Mouse (Mus musculus) hindbrain, embryonic 13.5 days (tissue): Measurements from ENCODE around the gene Nt5c3b. TPM values are rescaled to one million over a fixed set of nuclear protein-coding genes. Genes with fewer than 3 reads are reported as not detected.

Experiments
- ATAC-seq: fragments of 200-750 bp; cut with Nextera tagmentation; 2 replicates; pipeline ENCODE4 v1.8.0; 2017; ENCODE audit warnings: moderate TSS enrichment; ENCODE audit not compliant: low FRiP score
- H3K27ac ChIP-seq: fragments of 300-500 bp; sonication (generic); 2 replicates; pipeline ENCODE4 v1.5.1; 2015; ENCODE audit warnings: inconsistent platforms, mild to moderate bottlenecking, moderate library complexity
- H3K27me3 ChIP-seq: fragments of 300-500 bp; sonication (generic); 2 replicates; pipeline ENCODE4 v1.6.1; 2015; ENCODE audit warnings: mild to moderate bottlenecking, inconsistent platforms
- H3K36me3 ChIP-seq: fragments of 300-500 bp; sonication (generic); 2 replicates; pipeline ENCODE4 v1.6.1; 2015; ENCODE audit warnings: mild to moderate bottlenecking, inconsistent platforms
- H3K4me1 ChIP-seq: fragments of 300-500 bp; sonication (generic); replicated peaks from 2 replicates; pipeline ENCODE4 v1.6.1; 2015; ENCODE audit warnings: inconsistent platforms
- H3K4me2 ChIP-seq: fragments of 300-500 bp; sonication (generic); 2 replicates; pipeline ENCODE4 v1.6.1; 2015; ENCODE audit warnings: inconsistent platforms, mild to moderate bottlenecking, moderate library complexity
- H3K4me3 ChIP-seq: fragments of 300-500 bp; sonication (generic); 2 replicates; pipeline ENCODE4 v1.5.1; 2015; ENCODE audit warnings: mild to moderate bottlenecking, inconsistent platforms
- H3K9ac ChIP-seq: fragments of 300-500 bp; sonication (generic); 2 replicates; pipeline ENCODE4 v1.6.1; 2015; ENCODE audit warnings: mild to moderate bottlenecking, inconsistent platforms
- H3K9me3 ChIP-seq: fragments of 300-500 bp; sonication (generic); 2 replicates; pipeline ENCODE4 v1.6.1; 2016; ENCODE audit warnings: inconsistent platforms
- WGBS: fragments of 180-500 bp; shearing (Covaris S2); methylation state at CpG from one replicate; pipeline ENCODE4 v1.1.7; 2015; 5-methylcytosine and 5-hydroxymethylcytosine counted together
- polyA plus RNA-seq: library from polyadenylated mRNA; unstranded; fragments of >200 nt; fragmentation: Nextera tagmentation; extraction: Ambion mirVana; gene quantifications from 2 replicates; pipeline ENCODE4 v1.2.1, GENCODE M21; 2015

Nt5c3b gene
- polyA plus RNA-seq, 1 experiment from 2014 or later = 103 TPM

DNA sequence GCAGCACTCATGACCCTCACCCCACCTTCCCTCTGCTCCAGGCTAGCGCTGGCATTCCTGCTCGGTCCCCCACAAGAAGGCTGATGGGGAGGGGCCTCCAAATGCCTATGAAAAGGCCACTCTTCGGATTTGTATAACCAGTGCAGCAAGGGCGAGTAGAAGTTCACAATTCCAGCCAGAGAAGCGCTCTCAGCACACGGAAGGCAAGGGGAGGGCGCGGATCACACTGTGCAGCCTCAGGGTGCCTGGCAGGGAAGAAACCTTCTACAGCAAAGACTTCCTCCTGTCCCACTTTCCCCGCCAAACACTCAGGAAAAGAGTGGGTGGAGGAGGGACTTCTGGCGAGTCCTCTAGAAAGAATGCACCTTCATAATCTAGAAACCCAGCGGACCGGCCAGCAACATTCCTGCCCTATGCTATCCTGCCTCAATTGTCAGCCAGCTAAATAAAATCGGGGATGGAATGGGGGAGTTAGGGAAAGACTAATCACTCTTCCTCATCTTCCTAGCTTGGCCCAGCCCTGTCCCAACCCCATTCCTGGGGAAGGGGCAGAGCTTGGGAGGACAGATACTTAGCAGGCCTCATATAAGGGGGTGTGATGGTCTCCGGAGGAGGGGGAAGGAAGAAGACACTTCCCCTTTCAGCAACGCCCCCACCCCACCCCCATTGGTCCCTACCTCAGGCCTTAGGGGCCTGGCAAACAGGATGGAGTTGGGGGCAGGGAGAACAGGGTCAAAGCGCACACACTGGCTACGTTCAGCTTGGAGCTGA is 45.6 kb downstream of the Nt5c3b start:
- no peaks in the 10 kb centered on the region for H3K9me3 ChIP-seq
- H3K9ac ChIP-seq = peak overlapping the region; percentile 85
- H3K4me2 ChIP-seq = peak overlapping the region; percentile 61
- 0 out of 2 replicates have a peak overlapping the region, but pooled peaks have one; percentile 86 for H3K27ac ChIP-seq
- H3K27me3 ChIP-seq = peaks cover 27% of the 10 kb centered on the region; the same call in 1 of the 2 replicates
- H3K4me1 ChIP-seq = peaks cover 51% of the 10 kb centered on the region
- 35% methylated on average over 17 of the region's 17 CpGs for WGBS
- peak overlapping the region; percentile 78 for H3K4me3 ChIP-seq
- H3K36me3 ChIP-seq = no peaks in the 10 kb centered on the region; the same call in 1 of the 2 replicates
- ATAC-seq = no peak

DNA sequence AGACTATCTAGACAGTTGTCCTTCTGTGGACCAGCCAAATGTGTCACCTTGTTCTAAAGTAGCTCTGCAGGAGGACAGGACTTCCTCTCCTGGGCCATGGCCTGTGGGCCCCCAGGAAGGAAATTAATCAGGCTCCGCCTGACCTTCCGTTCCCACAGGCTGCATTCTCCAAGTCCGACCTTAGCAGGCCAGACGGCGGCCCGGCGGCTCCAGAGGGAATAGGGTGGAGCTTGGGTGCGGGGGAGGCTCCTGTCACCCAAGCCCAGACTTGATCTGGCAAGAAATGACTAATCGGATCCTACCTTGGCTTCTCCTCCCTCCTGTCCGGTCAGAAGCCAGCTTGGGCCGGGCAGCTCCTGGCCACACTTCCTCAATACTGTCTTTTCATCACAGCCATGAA is 46.4 kb downstream of the Nt5c3b start:
- H3K27me3 ChIP-seq = peaks cover 27% of the 10 kb centered on the region; the same call in 1 of the 2 replicates
- no peak overlapping the region for H3K27ac ChIP-seq
- H3K36me3 ChIP-seq = no peaks in the 10 kb centered on the region; the same call in 1 of the 2 replicates
- 39% methylated on average over 11 of the region's 11 CpGs for WGBS
- peaks cover 59% of the 10 kb centered on the region for H3K4me1 ChIP-seq
- peak overlapping the region; percentile 78 for H3K4me3 ChIP-seq
- H3K9ac ChIP-seq = peak overlapping the region; percentile 85
- H3K4me2 ChIP-seq = peak overlapping the region; percentile 61
- H3K9me3 ChIP-seq = no peaks in the 10 kb centered on the region
- no peak for ATAC-seq

DNA sequence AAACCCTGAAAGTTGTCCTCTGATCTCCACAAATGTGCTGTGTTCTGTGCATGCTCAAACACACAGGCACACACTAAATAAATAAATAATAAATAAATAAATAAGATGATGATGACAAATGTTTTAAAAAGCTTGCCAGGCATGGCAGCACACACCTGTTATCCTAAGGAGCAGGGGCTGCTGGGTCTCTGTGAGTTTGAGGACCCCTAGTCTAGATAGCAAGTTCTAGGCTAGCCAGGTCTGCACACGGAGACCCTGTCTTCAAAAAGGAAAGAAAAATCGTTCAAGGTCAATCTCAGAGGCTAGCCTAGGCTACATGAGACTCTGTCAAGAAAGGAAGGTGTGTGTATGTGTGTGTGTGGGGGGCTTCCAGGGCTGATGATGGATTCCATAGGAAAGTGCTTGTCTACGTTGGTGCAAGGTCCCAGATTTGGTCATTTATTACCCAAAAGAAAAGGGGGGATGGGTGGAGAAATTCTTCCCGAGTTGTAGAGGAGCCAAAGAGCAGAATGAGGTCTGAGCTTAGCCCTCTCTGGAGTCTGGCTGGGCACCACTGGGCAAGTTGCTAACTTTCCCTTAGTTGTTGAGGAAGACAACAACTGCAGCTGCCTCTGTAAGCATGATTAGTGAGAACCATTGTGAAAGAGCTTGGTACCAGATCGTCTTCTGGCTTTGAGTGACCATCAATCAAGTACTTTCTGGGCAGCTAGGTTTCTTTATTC is 47.1 kb downstream of the Nt5c3b start:
- peak overlapping the region; percentile 78; the same call in 1 of the 2 replicates for H3K4me3 ChIP-seq
- no peaks in the 10 kb centered on the region for H3K9me3 ChIP-seq
- H3K36me3 ChIP-seq = no peaks in the 10 kb centered on the region; the same call in 1 of the 2 replicates
- 0 out of 2 replicates have a peak overlapping the region, but pooled peaks have one; percentile 85 for H3K9ac ChIP-seq
- H3K4me2 ChIP-seq = peak overlapping the region; percentile 61
- no peak for ATAC-seq
- peaks cover 23% of the 10 kb centered on the region; the same call in 1 of the 2 replicates for H3K27me3 ChIP-seq
- 64% methylated on average over 5 of the region's 5 CpGs for WGBS
- H3K27ac ChIP-seq = no peak overlapping the region
- H3K4me1 ChIP-seq = peaks cover 66% of the 10 kb centered on the region

DNA sequence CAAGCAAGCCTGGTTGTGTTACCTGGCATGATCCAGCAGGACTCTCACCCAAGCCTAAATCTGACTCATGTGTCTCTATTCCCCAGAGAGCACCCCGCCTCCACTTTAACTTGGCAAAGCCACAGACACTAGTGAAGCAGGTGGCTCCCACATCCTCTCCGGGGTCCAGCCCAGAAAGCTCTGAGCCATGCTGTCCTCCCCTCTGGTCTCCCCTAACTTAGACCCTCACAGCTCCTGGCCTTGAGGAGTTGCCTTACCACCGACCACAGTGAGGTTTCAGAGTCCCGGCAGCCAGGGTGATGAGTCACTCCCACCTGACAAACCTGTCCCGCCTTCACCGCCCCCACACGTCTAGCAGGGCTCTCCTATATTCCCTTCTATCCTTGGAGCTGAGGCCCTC is 47.9 kb downstream of the Nt5c3b start:
- H3K4me1 ChIP-seq = peaks cover 66% of the 10 kb centered on the region
- no peak overlapping the region for H3K27ac ChIP-seq
- ATAC-seq = no peak

DNA sequence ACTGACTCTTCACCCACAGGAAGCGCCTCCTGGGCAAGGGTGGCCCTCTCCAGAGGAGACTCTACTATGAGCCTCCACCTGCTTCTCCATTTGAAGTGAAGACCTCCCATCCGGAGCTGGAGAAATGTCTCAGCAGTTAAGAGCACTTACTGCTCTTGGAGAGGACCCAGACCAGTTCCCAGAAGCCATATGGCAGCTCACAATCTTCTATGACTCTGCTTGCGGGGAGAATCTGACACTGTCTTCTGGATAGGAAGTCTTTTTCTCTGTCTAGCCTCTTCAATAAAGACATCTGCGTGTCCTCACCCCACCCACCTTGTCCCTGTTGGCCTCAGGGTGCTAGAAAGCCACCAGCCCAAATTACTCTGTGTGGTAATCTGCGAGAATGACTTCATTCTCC is 48.6 kb downstream of the Nt5c3b start:
- H3K36me3 ChIP-seq = no peaks in the 10 kb centered on the region; the same call in 1 of the 2 replicates
- H3K4me1 ChIP-seq = peaks cover 68% of the 10 kb centered on the region
- no peak for ATAC-seq
- no peak overlapping the region for H3K9ac ChIP-seq
- H3K27ac ChIP-seq = no peak overlapping the region
- WGBS = 84% methylated on average over 5 of the region's 5 CpGs
- H3K9me3 ChIP-seq = no peaks in the 10 kb centered on the region
- H3K27me3 ChIP-seq = peaks cover 23% of the 10 kb centered on the region; the same call in 1 of the 2 replicates
- no peak overlapping the region for H3K4me2 ChIP-seq
- no peak overlapping the region for H3K4me3 ChIP-seq

More for the DNA sequence above, 47.9 kb downstream of the Nt5c3b start:
- H3K4me2 ChIP-seq = no peak overlapping the region
- no peak overlapping the region for H3K9ac ChIP-seq
- H3K36me3 ChIP-seq = no peaks in the 10 kb centered on the region; the same call in 1 of the 2 replicates
- no peak overlapping the region for H3K4me3 ChIP-seq
- H3K9me3 ChIP-seq = no peaks in the 10 kb centered on the region
- H3K27me3 ChIP-seq = peaks cover 23% of the 10 kb centered on the region; the same call in 1 of the 2 replicates
- 74% methylated on average over 7 of the region's 7 CpGs for WGBS

DNA sequence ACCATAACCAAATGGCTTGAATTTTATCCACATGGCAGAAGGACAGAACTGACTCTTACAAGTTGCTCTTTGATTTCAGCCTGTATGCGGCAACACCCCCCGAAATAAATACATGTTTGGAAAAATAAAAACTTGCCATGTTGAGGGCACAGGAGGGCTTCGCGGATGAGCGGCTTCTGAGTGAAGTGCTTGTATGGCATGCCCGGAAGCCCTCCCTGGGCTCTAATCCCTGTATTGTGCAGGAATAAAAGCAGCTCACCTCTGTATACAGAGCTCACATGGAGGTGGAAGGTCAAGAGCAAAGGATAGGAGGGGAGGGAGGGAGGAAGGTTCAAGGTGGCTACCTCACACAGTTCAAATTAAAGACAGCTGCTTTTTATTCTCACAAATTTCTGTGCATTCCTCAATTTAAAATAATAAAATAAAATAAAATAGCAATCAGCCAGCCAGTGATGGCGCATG is 49.7 kb downstream of the Nt5c3b start:
- no peak overlapping the region for H3K4me2 ChIP-seq
- H3K36me3 ChIP-seq = no peaks in the 10 kb centered on the region; the same call in 1 of the 2 replicates
- H3K27ac ChIP-seq = no peak overlapping the region
- peaks cover 23% of the 10 kb centered on the region; the same call in 1 of the 2 replicates for H3K27me3 ChIP-seq
- WGBS = 84% methylated on average over 7 of the region's 7 CpGs
- peaks cover 69% of the 10 kb centered on the region for H3K4me1 ChIP-seq
- ATAC-seq = no peak
- H3K9ac ChIP-seq = no peak overlapping the region
- no peak overlapping the region for H3K4me3 ChIP-seq
- H3K9me3 ChIP-seq = no peaks in the 10 kb centered on the region

DNA sequence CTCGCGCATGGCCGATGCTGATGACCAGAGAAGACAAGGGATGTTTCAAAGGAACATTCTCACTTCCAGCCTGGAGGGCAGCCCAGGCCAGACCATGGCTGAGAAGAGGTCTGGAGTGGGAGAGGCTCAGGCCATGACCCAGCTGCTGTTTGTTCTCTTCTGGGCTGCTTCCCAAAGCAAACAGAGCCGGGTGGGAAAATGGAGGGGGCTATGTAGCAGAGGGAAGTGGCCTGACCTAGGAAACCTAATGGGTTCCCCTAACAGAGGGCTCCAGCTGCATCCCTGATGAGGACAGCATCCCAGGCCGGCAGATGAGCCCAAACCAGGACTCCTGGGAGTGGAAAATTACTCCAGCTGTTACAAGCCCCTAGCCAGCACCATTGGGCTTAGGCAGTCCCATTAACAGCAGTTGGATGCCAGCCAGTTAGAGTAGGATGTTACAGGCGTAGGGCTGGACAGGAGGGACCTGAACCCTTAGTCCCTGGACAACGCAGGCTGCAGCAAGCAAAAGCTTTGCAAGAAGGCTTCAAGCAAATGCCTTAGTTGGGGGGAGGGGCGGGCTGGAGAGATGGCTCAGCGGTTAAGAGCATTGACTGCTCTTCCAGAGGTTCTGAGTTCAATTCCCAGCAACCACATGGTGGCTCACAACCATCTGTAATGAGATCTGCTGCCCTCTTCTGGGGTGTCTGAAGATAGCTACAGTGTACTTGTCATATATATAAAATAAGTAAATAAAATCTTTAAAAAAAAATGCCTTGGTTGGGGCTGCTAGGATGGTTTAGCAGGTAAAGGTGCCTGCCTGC is 50.3 kb downstream of the Nt5c3b start:
- 59% methylated on average over 9 of the region's 9 CpGs for WGBS
- Histone ChIP-seq H3K9me3 (no peaks in the 10 kb centered on the region), H3K36me3 (peaks cover 3% of the 10 kb centered on the region), H3K9ac (peak overlapping the region; percentile 31; the same call in 1 of the 2 replicates), H3K4me1 (peaks cover 63% of the 10 kb centered on the region), H3K4me2 (no peak overlapping the region), H3K4me3 (no peak overlapping the region), H3K27ac (peak overlapping the region; percentile 52), H3K27me3 (peaks cover 21% of the 10 kb centered on the region; the same call in 1 of the 2 replicates)
- peak; percentile 47 for ATAC-seq

DNA sequence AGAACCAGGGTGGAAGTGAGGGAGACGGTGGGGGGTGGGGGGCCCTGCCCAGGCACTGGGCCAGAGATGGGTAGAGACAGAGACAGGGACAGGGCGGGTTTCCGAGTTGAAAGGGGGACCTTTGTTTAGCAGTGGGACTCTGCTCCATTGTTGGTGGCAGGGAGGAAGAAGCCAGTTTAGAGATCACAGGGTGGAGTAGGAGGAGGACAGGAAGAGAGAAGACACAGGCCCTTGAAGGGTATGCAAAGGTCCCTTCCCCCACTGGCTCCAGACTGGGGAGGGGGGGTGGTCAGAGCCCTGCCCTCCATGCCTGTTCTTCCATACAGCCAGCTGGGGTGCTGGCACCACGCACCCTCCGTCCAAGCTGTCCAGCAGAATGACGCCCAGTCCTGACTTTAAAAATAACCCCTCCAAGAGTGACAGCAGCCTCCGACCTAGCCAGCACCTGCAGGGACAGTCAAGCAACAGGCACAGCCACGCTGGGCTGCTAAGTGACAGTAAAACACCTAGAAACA is 51.6 kb downstream of the Nt5c3b start:
- H3K9ac ChIP-seq = no peak overlapping the region
- H3K4me1 ChIP-seq = peaks cover 50% of the 10 kb centered on the region
- H3K4me3 ChIP-seq = no peak overlapping the region
- H3K36me3 ChIP-seq = peaks cover 16% of the 10 kb centered on the region
- H3K9me3 ChIP-seq = no peaks in the 10 kb centered on the region
- ATAC-seq = no peak
- H3K4me2 ChIP-seq = no peak overlapping the region
- H3K27ac ChIP-seq = 0 out of 2 replicates have a peak overlapping the region, but pooled peaks have one; percentile 8
- peaks cover 9% of the 10 kb centered on the region; the same call in 1 of the 2 replicates for H3K27me3 ChIP-seq
- WGBS = 39% methylated on average over 8 of the region's 8 CpGs

DNA sequence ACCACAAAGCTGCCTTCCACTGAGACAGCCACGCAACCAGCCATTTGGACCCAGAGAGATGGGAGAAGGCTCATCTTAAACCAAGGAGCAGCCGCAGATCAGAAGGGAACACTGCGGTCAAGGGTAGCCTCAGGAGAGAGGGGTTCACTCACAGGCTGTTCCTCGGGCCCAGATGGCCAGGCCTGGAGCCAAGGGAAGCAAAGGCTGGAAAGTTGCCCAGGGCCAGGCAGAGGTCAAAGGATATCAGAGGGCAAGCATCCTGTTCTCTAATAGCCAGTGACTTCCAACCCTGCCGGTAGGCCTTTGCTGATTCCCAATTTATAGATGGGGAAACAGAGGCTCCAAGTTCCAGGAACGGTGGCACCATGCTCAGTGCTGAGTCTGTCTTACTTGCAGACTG is 53.0 kb downstream of the Nt5c3b start:
- ATAC-seq = no peak
- H3K27ac ChIP-seq = no peak overlapping the region
- H3K4me2 ChIP-seq = no peak overlapping the region
- H3K4me1 ChIP-seq = peaks cover 37% of the 10 kb centered on the region
- 76% methylated on average over 6 of the region's 6 CpGs for WGBS
- H3K4me3 ChIP-seq = no peak overlapping the region
- H3K9ac ChIP-seq = no peak overlapping the region; the same call in 1 of the 2 replicates
- peaks cover 30% of the 10 kb centered on the region for H3K36me3 ChIP-seq
- no peaks in the 10 kb centered on the region for H3K27me3 ChIP-seq
- H3K9me3 ChIP-seq = no peaks in the 10 kb centered on the region

DNA sequence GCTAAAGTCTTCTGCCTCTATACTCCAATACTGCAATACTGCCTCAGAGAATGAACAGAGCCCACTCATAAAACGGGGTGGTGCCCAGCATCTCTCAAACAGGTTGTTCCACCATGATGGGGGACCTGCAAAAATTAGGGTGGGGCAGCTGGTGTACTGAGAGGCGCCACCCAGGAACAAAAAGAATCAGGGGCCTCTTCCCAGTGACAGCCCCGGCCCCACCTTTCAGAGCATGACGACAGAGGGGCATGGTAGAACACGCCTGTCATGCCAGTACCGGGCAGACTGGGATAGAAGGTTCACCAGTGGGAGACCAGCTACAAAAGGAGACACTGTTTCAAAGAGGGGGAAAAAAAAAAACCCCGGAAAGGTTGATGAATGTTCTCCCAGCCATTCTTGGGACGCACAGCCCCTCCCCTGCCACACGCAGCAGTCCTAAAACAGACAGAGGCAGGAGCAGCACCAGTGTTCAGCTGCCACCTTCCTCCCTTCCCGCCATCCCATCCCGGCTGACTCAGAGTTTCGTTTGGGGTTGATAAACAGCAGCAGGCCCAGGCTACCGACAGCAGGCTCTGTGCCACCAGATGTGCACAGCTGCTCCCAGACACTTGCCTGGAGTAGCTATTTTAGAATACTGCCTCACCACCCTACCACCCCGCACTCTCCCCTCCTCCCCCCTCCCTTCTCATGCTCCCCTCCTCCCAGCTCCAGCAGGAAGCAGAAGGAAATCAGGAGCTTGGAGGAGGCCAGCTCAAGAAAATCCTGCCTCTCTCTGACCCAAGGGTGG is 53.8 kb downstream of the Nt5c3b start:
- Histone ChIP-seq H3K27ac (0 out of 2 replicates have a peak overlapping the region, but pooled peaks have one; percentile 4), H3K9me3 (no peaks in the 10 kb centered on the region), H3K4me2 (no peak overlapping the region), H3K36me3 (peaks cover 38% of the 10 kb centered on the region), H3K9ac (peak overlapping the region; percentile 29; the same call in 1 of the 2 replicates), H3K4me3 (no peak overlapping the region), H3K27me3 (no peaks in the 10 kb centered on the region), H3K4me1 (peaks cover 33% of the 10 kb centered on the region)
- ATAC-seq = no peak
- WGBS = 51% methylated on average over 14 of the region's 14 CpGs

DNA sequence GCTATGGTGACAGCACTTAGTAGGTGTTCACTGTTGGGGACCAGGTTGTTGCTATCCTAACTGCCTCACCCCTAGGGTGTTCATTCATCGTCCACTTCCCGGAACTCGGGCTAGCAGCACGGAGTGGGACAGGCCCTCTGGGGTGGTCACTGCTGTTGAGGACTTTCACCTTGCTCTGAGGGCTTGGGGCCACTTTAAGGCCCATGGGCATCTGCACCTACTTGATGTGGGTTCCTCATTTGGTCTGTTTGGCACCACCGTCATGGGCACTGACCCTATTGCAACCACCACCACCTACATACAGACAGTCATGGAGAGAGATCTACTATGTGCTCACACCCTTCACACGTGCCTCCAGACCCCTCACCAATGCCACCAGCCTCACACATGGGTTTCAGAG is 54.5 kb downstream of the Nt5c3b start:
- Histone ChIP-seq H3K36me3 (peaks cover 45% of the 10 kb centered on the region), H3K9ac (no peak overlapping the region), H3K4me1 (peaks cover 33% of the 10 kb centered on the region), H3K4me3 (no peak overlapping the region), H3K9me3 (no peaks in the 10 kb centered on the region), H3K27ac (no peak overlapping the region), H3K27me3 (no peaks in the 10 kb centered on the region), H3K4me2 (no peak overlapping the region)
- WGBS = 87% methylated on average over 6 of the region's 6 CpGs
- no peak for ATAC-seq
